Mouse (Mus musculus) embryo, embryonic 10 days (tissue): ENCODE data around the gene Plin2.

Experiments
- DNase-seq: peaks from one replicate; pipeline ENCODE4 v3.0.0-alpha.2; 2015; ENCODE audit warnings: low spot score

Plin2 gene

GRCm38 (mm10) chr4:86669780-86670201 is at the start of gene Plin2:
Plin2 (minus strand) TSS chr4:86670060.
- peak; percentile 85 for DNase-seq

- DNase-seq = no peak
Measured at GRCm38 (mm10) chr4:86718878-86719577, 49.2 kb upstream of the Plin2 start.

- no peak for DNase-seq
Measured at GRCm38 (mm10) chr4:86717176-86717575, 47.3 kb upstream of the Plin2 start.

- no peak for DNase-seq
Measured at GRCm38 (mm10) chr4:86715341-86715740, 45.5 kb upstream of the Plin2 start.

GRCm38 (mm10) chr4:86713518-86713917 is 43.7 kb upstream of the Plin2 start:
- no peak for DNase-seq

GRCm38 (mm10) chr4:86712751-86713195 is 42.9 kb upstream of the Plin2 start:
- no peak for DNase-seq

- DNase-seq = no peak
Measured at GRCm38 (mm10) chr4:86710666-86711215, 40.9 kb upstream of the Plin2 start.

- no peak for DNase-seq
Measured at GRCm38 (mm10) chr4:86710034-86710650, 40.3 kb upstream of the Plin2 start.

- no peak for DNase-seq
Measured at GRCm38 (mm10) chr4:86708801-86709200, 38.9 kb upstream of the Plin2 start.

- DNase-seq = no peak
Measured at GRCm38 (mm10) chr4:86699161-86699865, 29.5 kb upstream of the Plin2 start.

- peak; percentile 90 for DNase-seq
Measured at GRCm38 (mm10) chr4:86696890-86697289, 27.0 kb upstream of the Plin2 start.

GRCm38 (mm10) chr4:86695081-86695480 is 25.2 kb upstream of the Plin2 start:
- DNase-seq = peak; percentile 83

GRCm38 (mm10) chr4:86692931-86693330 is 23.1 kb upstream of the Plin2 start:
- DNase-seq = no peak

GRCm38 (mm10) chr4:86691290-86691689 is 21.4 kb upstream of the Plin2 start:
- no peak for DNase-seq

GRCm38 (mm10) chr4:86690768-86691167 is 20.9 kb upstream of the Plin2 start:
- DNase-seq = no peak

GRCm38 (mm10) chr4:86690194-86690593 is 20.3 kb upstream of the Plin2 start:
- no peak for DNase-seq

GRCm38 (mm10) chr4:86689056-86689735 is 19.3 kb upstream of the Plin2 start:
- DNase-seq = no peak

GRCm38 (mm10) chr4:86686564-86686963 is 16.7 kb upstream of the Plin2 start:
- DNase-seq = no peak

- DNase-seq = no peak
Measured at GRCm38 (mm10) chr4:86686009-86686366, 16.1 kb upstream of the Plin2 start.

GRCm38 (mm10) chr4:86685231-86686008 is 15.6 kb upstream of the Plin2 start:
- DNase-seq = no peak

- no peak for DNase-seq
Measured at GRCm38 (mm10) chr4:86684806-86685205, 14.9 kb upstream of the Plin2 start.
